Mouse (Mus musculus) stomach, embryonic 15.5 days (tissue): Measurements from ENCODE around the gene Relb. TPM values are rescaled to one million over a fixed set of nuclear protein-coding genes. Genes with fewer than 3 reads are reported as not detected.

Experiments used
- ATAC-seq: fragments of 200-750 bp; cut with Nextera tagmentation; 2 replicates; pipeline ENCODE4 v1.8.0; 2017; ENCODE audit warnings: low read depth, moderate number of reproducible peaks, moderate TSS enrichment; ENCODE audit not compliant: insufficient read depth, low FRiP score
- H3K27ac ChIP-seq: fragments of 300-500 bp; sonication (generic); 2 replicates; pipeline ENCODE4 v1.5.1; 2015; ENCODE audit warnings: mild to moderate bottlenecking, inconsistent platforms
- H3K27me3 ChIP-seq: fragments of 300-500 bp; sonication (generic); replicated peaks from 2 replicates; pipeline ENCODE4 v1.6.1; 2015; ENCODE audit warnings: inconsistent platforms
- H3K36me3 ChIP-seq: fragments of 300-500 bp; sonication (generic); 2 replicates; pipeline ENCODE4 v1.6.1; 2015; ENCODE audit warnings: inconsistent platforms
- H3K4me1 ChIP-seq: fragments of 300-500 bp; sonication (generic); 2 replicates; pipeline ENCODE4 v1.6.1; 2015; ENCODE audit warnings: inconsistent platforms
- H3K4me2 ChIP-seq: fragments of 300-500 bp; sonication (generic); 2 replicates; pipeline ENCODE4 v1.6.1; 2015; ENCODE audit warnings: mild to moderate bottlenecking, inconsistent platforms
- H3K4me3 ChIP-seq: fragments of 300-500 bp; sonication (generic); replicated peaks from 2 replicates; pipeline ENCODE4 v1.5.1; 2015; ENCODE audit warnings: inconsistent platforms
- H3K9ac ChIP-seq: fragments of 300-500 bp; sonication (generic); 2 replicates; pipeline ENCODE4 v1.6.1; 2015; ENCODE audit warnings: inconsistent platforms
- H3K9me3 ChIP-seq: fragments of 300-500 bp; sonication (generic); 2 replicates; pipeline ENCODE4 v1.6.1; 2016; ENCODE audit warnings: inconsistent platforms
- WGBS: fragments of 180-500 bp; shearing (Covaris S2); methylation state at CpG from one replicate; pipeline ENCODE4 v1.1.7; 2015; 5-methylcytosine and 5-hydroxymethylcytosine counted together
- polyA plus RNA-seq: library from polyadenylated mRNA; unstranded; fragments of >200 nt; fragmentation: Nextera tagmentation; extraction: Ambion mirVana; gene quantifications from 2 replicates; pipeline ENCODE4 v1.2.1, GENCODE M21; 2015

The Relb gene
- polyA plus RNA-seq, 1 experiment from 2014 or later: 10.1 TPM

DNA sequence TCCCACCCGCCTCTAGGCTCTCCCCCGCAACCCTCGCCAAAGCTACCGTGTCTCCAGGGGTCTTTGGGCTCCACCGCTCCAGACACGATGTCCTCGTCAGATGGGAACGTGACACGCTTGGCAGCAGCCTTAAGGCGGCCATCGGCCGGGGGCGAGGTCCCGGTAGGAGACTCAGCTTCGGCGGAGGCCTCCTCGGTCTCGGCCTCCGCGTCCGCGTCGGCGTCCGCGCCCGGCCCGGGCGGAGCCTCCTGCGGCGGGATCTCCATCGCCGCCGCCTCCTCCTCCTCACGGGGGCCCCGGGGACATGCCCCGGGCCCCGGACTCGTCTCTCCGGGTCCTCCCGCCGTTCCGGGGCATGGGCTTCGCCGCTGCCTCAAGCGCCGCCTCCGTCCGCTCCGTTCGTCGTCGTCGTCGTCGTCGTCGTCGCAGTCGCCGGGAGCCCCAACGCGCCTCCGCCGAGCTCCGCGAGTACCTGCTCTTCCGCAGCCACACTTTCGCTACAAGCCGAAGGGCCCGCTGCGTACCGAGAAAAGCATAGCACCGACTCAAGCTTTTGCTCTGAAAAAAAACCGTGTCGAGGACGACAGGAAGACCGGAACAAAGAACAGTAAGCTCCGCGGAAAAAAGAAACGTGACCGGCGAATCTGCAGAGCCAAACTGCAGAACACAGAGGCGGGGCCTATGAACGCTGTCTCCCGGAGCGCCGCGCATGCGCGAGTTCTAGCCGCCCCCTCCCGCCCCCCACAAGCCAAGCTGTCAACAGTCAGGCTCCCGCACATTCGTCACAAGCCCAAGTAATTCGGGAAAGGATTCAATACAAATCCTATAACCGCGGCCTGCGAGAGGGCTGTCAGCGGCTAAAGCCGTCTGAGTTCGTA lies 67.2 kb downstream of the Relb start:
- Histone ChIP-seq H3K36me3 (peaks cover 19% of the 10 kb centered on the region), H3K27me3 (no peaks in the 10 kb centered on the region), H3K4me3 (peak overlapping the region; percentile 81), H3K4me2 (peak overlapping the region; percentile 82), H3K9ac (peak overlapping the region; percentile 89), H3K27ac (peak overlapping the region; percentile 91), H3K4me1 (peaks cover 35% of the 10 kb centered on the region), H3K9me3 (no peaks in the 10 kb centered on the region)
- peak; percentile 85 for ATAC-seq
- under 1% methylated on average over 102 of the region's 102 CpGs for WGBS

DNA sequence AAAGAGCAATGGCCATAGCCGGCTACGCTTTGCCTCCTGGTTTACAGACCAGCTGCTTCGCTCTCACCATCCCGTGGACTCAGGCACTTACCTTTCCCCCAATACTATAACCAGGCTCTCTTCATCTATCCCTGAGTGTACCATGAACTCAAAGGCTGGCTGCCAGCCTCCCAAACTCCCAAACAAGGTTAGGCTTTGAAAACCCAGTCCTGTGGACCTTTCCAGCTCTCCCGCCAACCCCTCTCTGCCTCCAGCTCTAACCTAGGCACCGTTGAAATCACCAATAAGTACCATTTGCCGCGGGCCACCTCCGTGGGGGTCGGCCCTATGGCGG lies 67.8 kb downstream of the Relb start:
- Histone ChIP-seq H3K9me3 (no peaks in the 10 kb centered on the region), H3K4me1 (peaks cover 35% of the 10 kb centered on the region), H3K4me3 (peak overlapping the region; percentile 81), H3K4me2 (peak overlapping the region; percentile 82), H3K9ac (peak overlapping the region; percentile 89), H3K27me3 (no peaks in the 10 kb centered on the region), H3K36me3 (peaks cover 19% of the 10 kb centered on the region), H3K27ac (peak overlapping the region; percentile 91)
- ATAC-seq: no peak
- WGBS: 1% methylated on average over 11 of the region's 11 CpGs

GRCm38 (mm10) chr7:19560491-19561260 lies 68.6 kb downstream of the Relb start:
- H3K4me1 ChIP-seq: peaks cover 35% of the 10 kb centered on the region
- H3K4me2 ChIP-seq: peak overlapping the region; percentile 82
- peaks cover 16% of the 10 kb centered on the region for H3K36me3 ChIP-seq
- H3K27me3 ChIP-seq: no peaks in the 10 kb centered on the region
- WGBS: 23% methylated on average over 11 of the region's 11 CpGs
- H3K9ac ChIP-seq: peak overlapping the region; percentile 89; the same call in 1 of the 2 replicates
- H3K4me3 ChIP-seq: peak overlapping the region; percentile 81
- peak overlapping the region; percentile 91; the same call in 1 of the 2 replicates for H3K27ac ChIP-seq
- ATAC-seq: no peak
- H3K9me3 ChIP-seq: no peaks in the 10 kb centered on the region

- H3K27me3 ChIP-seq: no peaks in the 10 kb centered on the region
- peaks cover 38% of the 10 kb centered on the region for H3K4me1 ChIP-seq
- H3K4me2 ChIP-seq: peak overlapping the region; percentile 23
- H3K27ac ChIP-seq: peak overlapping the region; percentile 36
- no peak for ATAC-seq
- H3K4me3 ChIP-seq: no peak overlapping the region
- H3K9ac ChIP-seq: 0 out of 2 replicates have a peak overlapping the region, but pooled peaks have one; percentile 0
- H3K36me3 ChIP-seq: peaks cover 11% of the 10 kb centered on the region
- no peaks in the 10 kb centered on the region for H3K9me3 ChIP-seq
- 41% methylated on average over 2 of the region's 2 CpGs for WGBS
Measured at GRCm38 (mm10) chr7:19558965-19559364, 70.3 kb downstream of the Relb start.

DNA sequence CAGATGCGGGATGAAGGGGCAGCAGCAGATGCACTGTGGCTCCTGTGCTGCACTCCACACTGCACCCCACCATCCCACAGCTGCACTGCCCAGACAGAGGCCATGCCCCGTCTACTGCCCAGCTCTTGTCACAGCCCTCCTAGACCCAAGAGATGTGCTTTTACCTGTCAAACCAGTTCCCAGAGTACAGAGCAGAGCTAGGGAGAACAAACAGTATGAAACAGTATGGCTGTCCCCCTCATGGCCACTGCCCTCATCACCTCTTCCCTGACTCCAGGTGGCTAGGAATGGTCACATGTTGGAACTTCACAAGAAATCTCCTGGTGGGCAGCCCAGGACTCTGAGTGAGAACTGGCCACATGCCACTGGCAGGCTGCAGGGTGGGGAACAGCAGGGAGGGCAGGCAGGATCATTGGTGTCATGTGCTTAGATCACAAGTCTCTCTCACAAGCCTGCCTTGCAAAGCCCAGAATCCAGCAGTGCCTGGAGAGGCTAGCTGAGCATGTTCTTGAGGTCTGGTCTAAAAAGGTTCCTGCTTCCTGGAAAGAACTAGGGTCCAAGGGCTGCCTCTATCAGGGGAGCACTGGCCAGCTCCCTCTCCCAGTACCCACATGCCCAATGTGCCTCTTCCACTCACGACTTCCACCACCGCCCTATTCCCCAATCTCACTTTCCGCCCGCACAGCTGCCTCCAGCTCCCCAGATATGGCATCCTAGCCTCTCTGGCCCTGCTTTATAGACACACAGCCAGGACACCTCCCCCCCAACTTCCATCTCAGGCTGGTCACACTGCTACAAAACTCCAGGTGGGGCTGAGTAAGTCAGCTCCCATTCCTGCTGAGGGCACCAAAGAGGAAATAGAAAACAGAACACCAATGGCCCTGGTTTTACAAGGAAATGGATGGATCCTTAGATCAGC lies 71.0 kb downstream of the Relb start:
- H3K4me2 ChIP-seq: peak overlapping the region; percentile 23; the same call in 1 of the 2 replicates
- H3K4me3 ChIP-seq: no peak overlapping the region
- H3K36me3 ChIP-seq: peaks cover 18% of the 10 kb centered on the region
- 0 out of 2 replicates have a peak overlapping the region, but pooled peaks have one; percentile 0 for H3K9ac ChIP-seq
- peaks cover 40% of the 10 kb centered on the region for H3K4me1 ChIP-seq
- no peaks in the 10 kb centered on the region for H3K27me3 ChIP-seq
- H3K9me3 ChIP-seq: no peaks in the 10 kb centered on the region
- H3K27ac ChIP-seq: peak overlapping the region; percentile 36
- WGBS: 83% methylated on average over 6 of the region's 6 CpGs
- no peak for ATAC-seq

GRCm38 (mm10) chr7:19557086-19557485 lies 72.2 kb downstream of the Relb start:
- H3K4me3 ChIP-seq: no peak overlapping the region
- H3K27ac ChIP-seq: no peak overlapping the region
- no peak overlapping the region for H3K9ac ChIP-seq
- H3K9me3 ChIP-seq: no peaks in the 10 kb centered on the region
- H3K4me1 ChIP-seq: peaks cover 38% of the 10 kb centered on the region
- H3K27me3 ChIP-seq: no peaks in the 10 kb centered on the region
- peaks cover 20% of the 10 kb centered on the region for H3K36me3 ChIP-seq
- ATAC-seq: no peak
- WGBS: 88% methylated on average over 2 of the region's 2 CpGs
- H3K4me2 ChIP-seq: no peak overlapping the region

Other genes starting within 250 kb of the Relb start
- 13.5 and 14.8 TPM in 2 replicates for gene Ercc2, start 247.4 kb downstream of the Relb start, polyA plus RNA-seq
- 9.7 and 10.4 TPM in 2 replicates for gene Klc3, start 225.3 kb downstream of the Relb start, polyA plus RNA-seq
- 17.4 and 19.1 TPM in 2 replicates for gene Ckm, start 224.7 kb downstream of the Relb start, polyA plus RNA-seq
- gene Mark4, start 170.6 kb downstream of the Relb start, polyA plus RNA-seq: 7.8 and 7.9 TPM in 2 replicates
- gene Exoc3l2, start 166.1 kb downstream of the Relb start, polyA plus RNA-seq: 0.94 and 1.3 TPM in 2 replicates
- 2.2 and 2.4 TPM in 2 replicates for gene Bloc1s3, start 121.1 kb downstream of the Relb start, polyA plus RNA-seq
- gene Trappc6a, start 121.0 kb downstream of the Relb start, polyA plus RNA-seq: 103 and 105 TPM in 2 replicates
- 0.30 and 0.83 TPM in 2 replicates for gene Nkpd1, start 111.6 kb downstream of the Relb start, polyA plus RNA-seq
- 25.3 and 28.2 TPM in 2 replicates for gene Ppp1r37, start 66.4 kb downstream of the Relb start, polyA plus RNA-seq
- 1.7 and 2.6 TPM in 2 replicates for gene Zfp296, start 52.2 kb downstream of the Relb start, polyA plus RNA-seq
- gene Gemin7, start 51.8 kb downstream of the Relb start, polyA plus RNA-seq: 143 and 157 TPM in 2 replicates
- gene Clasrp, start 25.0 kb downstream of the Relb start, polyA plus RNA-seq: 44.8 and 48.3 TPM in 2 replicates
- gene Clptm1, start 35.6 kb upstream of the Relb start, polyA plus RNA-seq: 79.7 and 85.8 TPM in 2 replicates
- gene Apoc2, start 48.5 kb upstream of the Relb start, polyA plus RNA-seq: 47.3 and 98.1 TPM in 2 replicates
- 3.1 TPM in 1 of 2 replicates, not detected in the other for gene Gm44805, start 52.0 kb upstream of the Relb start, polyA plus RNA-seq
- gene Apoc4, start 52.0 kb upstream of the Relb start, polyA plus RNA-seq: 8.0 and 23.5 TPM in 2 replicates
- gene Apoc1, start 63.2 kb upstream of the Relb start, polyA plus RNA-seq: 36.2 and 52.7 TPM in 2 replicates
- gene Apoe, start 69.8 kb upstream of the Relb start, polyA plus RNA-seq: 363 and 515 TPM in 2 replicates
- 161 and 181 TPM in 2 replicates for gene Tomm40, start 86.0 kb upstream of the Relb start, polyA plus RNA-seq
- gene Nectin2, start 121.0 kb upstream of the Relb start, polyA plus RNA-seq: 129 and 136 TPM in 2 replicates
- gene Bcam, start 141.6 kb upstream of the Relb start, polyA plus RNA-seq: 129 and 151 TPM in 2 replicates
- gene Cblc, start 167.4 kb upstream of the Relb start, polyA plus RNA-seq: 24.3 and 24.6 TPM in 2 replicates
- gene Bcl3, start 193.3 kb upstream of the Relb start, polyA plus RNA-seq: 8.9 and 10.4 TPM in 2 replicates
- 0.39 TPM in 1 of 2 replicates, not detected in the other for gene Gm19345, start 222.6 kb upstream of the Relb start, polyA plus RNA-seq
- 0.09 TPM in 1 of 2 replicates, not detected in the other for gene Ceacam16, start 231.9 kb upstream of the Relb start, polyA plus RNA-seq